ENCODE assay signal across 9 mouse cellular contexts in the genomic region with DNA sequence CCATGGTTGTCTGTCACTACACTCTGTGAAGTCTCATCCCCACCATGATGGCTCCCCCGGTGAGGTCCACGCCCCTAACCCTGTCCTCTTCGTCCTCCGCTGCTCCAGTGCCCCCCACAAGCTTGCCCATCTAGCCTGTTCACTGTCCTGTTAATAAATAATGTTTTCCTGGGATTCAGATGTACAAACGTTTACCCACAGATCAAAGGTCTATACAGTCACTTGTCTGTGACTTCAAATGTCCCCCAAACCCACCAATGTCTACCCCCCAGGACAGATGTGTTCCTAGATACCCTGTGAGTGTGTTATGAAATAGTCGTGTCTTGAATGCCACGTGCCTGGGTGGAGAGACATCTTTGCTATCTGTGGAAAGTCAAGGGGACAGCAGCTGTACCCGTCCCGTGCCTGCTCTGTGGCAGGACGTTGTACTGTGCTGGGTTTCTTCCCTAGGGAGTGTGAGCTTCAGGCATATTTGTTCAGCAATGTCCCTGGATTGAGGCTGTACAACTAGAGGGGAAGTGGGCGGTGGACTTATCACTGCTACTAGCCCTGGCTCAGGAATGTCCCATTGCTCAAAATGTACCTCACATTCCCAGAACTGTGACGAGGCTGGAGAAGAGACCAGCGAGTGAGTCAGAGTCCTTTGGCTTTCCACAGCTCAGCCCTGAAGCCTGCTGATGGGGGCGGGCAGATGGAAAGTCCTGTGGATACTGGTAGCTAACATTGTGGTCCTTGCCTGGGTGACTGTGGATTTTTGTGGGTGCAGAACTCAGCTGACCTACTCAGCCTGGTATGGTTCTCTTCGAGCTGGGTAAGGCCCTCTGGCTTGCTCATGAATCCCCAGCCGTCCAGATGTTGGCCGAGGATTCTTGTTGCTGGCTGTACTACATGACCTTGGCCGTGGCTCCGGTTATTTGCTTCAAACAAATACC. TPM values are rescaled to one million over a fixed set of nuclear protein-coding genes. Genes with fewer than 3 reads are reported as not detected.
A peak's percentile ranks its signal among the peaks of the same experiment; 100 is the strongest.
DNase-seq lines count a peak whose midpoint lies in the region; ATAC-seq lines count a peak whose summit lies in the region.
"Had no signal": no experiment of that assay in that cellular context is flagged by ENCODE, and none has a peak within 500 bp of the region (broad histone marks: within the 10 kb centered on the region; RNA-seq: fewer than 3 reads in every experiment).

No protein-coding gene starts in this region.

- intact Hi-C loops in heart, postnatal 10 days (cut with DNase I) = loop anchor here (5.0 kb wide), 1 partner anchor 145 kb away; a partner anchor contains a TSS

- no peaks in the 10 kb centered on the region; the same call in 1 of the 2 replicates for H3K27me3 ChIP-seq in liver, embryonic 11.5 days (replicated peaks; ENCODE audit: control insufficient read depth, insufficient read depth, low read length)
- no peaks in the 10 kb centered on the region for H3K27me3 ChIP-seq in forebrain, embryonic 15.5 days

- H3K9me3 ChIP-seq in liver, embryonic 11.5 days (ENCODE audit: control insufficient read depth, low read length) = no peaks in the 10 kb centered on the region
- H3K9me3 ChIP-seq in forebrain, embryonic 15.5 days = no peaks in the 10 kb centered on the region

- H3K4me1 ChIP-seq in liver, embryonic 11.5 days (replicated peaks; ENCODE audit: control insufficient read depth, insufficient read depth, low read length) = peaks cover 19% of the 10 kb centered on the region
- H3K4me1 ChIP-seq in forebrain, embryonic 15.5 days = peaks cover 6% of the 10 kb centered on the region; the same call in 1 of the 2 replicates

- no peak overlapping the region; the same call in 1 of the 2 replicates for H3K4me2 ChIP-seq in liver, embryonic 11.5 days
- no peak overlapping the region for H3K4me2 ChIP-seq in forebrain, embryonic 15.5 days (replicated peaks)

- peak overlapping the region; percentile 3; the same call in 1 of the 2 replicates for H3K27ac ChIP-seq in liver, embryonic 11.5 days (ENCODE audit: low read depth, low read length)
- H3K27ac ChIP-seq in forebrain, embryonic 15.5 days (replicated peaks) = no peak overlapping the region

- no peaks in the 10 kb centered on the region for H3K36me3 ChIP-seq in liver, embryonic 11.5 days (ENCODE audit: control insufficient read depth, insufficient read depth, low read length)
- no peaks in the 10 kb centered on the region for H3K36me3 ChIP-seq in forebrain, embryonic 15.5 days

- H3K4me3 ChIP-seq in liver, embryonic 11.5 days (ENCODE audit: low read depth, low read length) = no peak overlapping the region
- no peak overlapping the region for H3K4me3 ChIP-seq in forebrain, embryonic 15.5 days

- H3K9ac ChIP-seq in liver, embryonic 11.5 days (ENCODE audit: low read depth, low read length) = no peak overlapping the region
- H3K9ac ChIP-seq in forebrain, embryonic 15.5 days (replicated peaks) = no peak overlapping the region

- 64% methylated on average over 19 of the region's 19 CpGs for WGBS in liver, embryonic 11.5 days
- 77% methylated on average over 19 of the region's 19 CpGs for WGBS in forebrain, embryonic 15.5 days

- DNase-seq in 3T3-L1 (ENCODE audit: low read depth, low spot score) = peak; percentile 93
- peak; percentile 72 for DNase-seq in adrenal gland, postnatal 10 days
- peak; percentile 62 to 74 for DNase-seq in heart, postnatal 10 days
- DNase-seq in liver, embryonic 11.5 days (ENCODE audit: low spot score) = no peak
- DNase-seq in yolk sac, embryonic 10.5 days (ENCODE audit: low spot score) = peak; percentile 74
- no peak for DNase-seq in embryo, embryonic 10.5 days (ENCODE audit: low spot score)
- DNase-seq in right cerebral cortex, postnatal 4 days = no peak

- no peak for ATAC-seq in liver, embryonic 11.5 days (replicated peaks; ENCODE audit: low FRiP score)
- ATAC-seq in forebrain, embryonic 15.5 days (replicated peaks) = no peak

RNA-seq across cellular contexts. Expression of a gene that starts 55.1 kb away (rescaled TPM):
- 1 to 10 TPM in 1 of 2 experiments, under 1 TPM in 1; 0.72 to 1.7 TPM for total RNA-seq in adrenal gland, postnatal 10 days (2021)
- total RNA-seq in heart, postnatal 10 days (2021) = not detected
- 0.04 and 0.05 TPM in 2 replicates for polyA plus RNA-seq in liver, embryonic 11.5 days (2014; fragmentation: Nextera tagmentation; extraction: Ambion mirVana)
- polyA plus RNA-seq in forebrain, embryonic 15.5 days (2015; fragmentation: Nextera tagmentation; extraction: Ambion mirVana) = 16.7 and 19.0 TPM in 2 replicates
- total RNA-seq: neutrophil, adult 5-6 weeks had no signal

Comparison
In these comparisons a context has a peak if more than half of its experiments do, and no peak if none do; other contexts are left out.
1. DNase-seq: peak in 3T3-L1 (single experiment), adrenal gland, postnatal 10 days (single experiment), heart, postnatal 10 days (2 of 2) and yolk sac, embryonic 10.5 days (single experiment); none in liver, embryonic 11.5 days (single experiment), embryo, embryonic 10.5 days (single experiment) and right cerebral cortex, postnatal 4 days (single experiment).